Mouse (Mus musculus) lung, postnatal 0 days (tissue): ENCODE measurements around the gene Olfr397.

ENCODE experiments used
- CTCF ChIP-seq: IDR thresholded peaks from 2 replicates; pipeline ENCODE4 v1.5.1; 2016; ENCODE audit warnings: antibody characterized with exemption, mild to moderate bottlenecking
- EP300 ChIP-seq: IDR thresholded peaks from 2 replicates; pipeline ENCODE4 v1.6.1; 2016; ENCODE audit warnings: antibody characterized with exemption, mild to moderate bottlenecking, control low read depth

- TF ChIP-seq CTCF (no peak), EP300 (no peak)
Observed at GRCm38 (mm10) chr11:73990307-73990706, 29.7 kb downstream of the Olfr397 start, which contains the start of gene Olfr398.
